Mouse (Mus musculus): ENCODE results near the gene Vmn1r239-ps.
"Not testable (repeated sequence)": the region's sequence is repeated elsewhere in the genome, so short reads cannot be mapped to it uniquely, and the experiment has no call there.

The Vmn1r239-ps gene

DNA sequence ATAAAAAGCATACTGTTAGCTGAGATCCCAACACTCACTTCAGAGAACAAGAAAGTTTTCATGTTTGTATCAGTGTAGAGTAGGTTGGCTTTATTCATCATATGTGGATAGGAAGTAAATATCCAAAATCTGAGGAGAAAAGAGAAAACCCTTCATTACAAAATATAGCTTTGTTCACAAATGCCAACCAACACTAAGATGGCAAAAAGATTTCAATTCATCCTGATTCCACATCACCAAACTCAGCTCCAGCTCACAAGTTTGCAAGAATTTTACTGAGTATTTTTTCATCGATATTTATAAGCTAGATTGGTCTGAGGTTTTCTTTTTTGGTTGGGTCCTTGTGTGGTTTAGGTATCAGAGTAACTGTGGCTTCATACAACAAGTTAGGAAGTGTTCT is at the start of gene Vmn1r239-ps:
TSS of gene Vmn1r239-ps (minus strand) at position 101 of the 400 bp plus-strand sequence.
- DNase-seq: not testable (repeated sequence)

DNA sequence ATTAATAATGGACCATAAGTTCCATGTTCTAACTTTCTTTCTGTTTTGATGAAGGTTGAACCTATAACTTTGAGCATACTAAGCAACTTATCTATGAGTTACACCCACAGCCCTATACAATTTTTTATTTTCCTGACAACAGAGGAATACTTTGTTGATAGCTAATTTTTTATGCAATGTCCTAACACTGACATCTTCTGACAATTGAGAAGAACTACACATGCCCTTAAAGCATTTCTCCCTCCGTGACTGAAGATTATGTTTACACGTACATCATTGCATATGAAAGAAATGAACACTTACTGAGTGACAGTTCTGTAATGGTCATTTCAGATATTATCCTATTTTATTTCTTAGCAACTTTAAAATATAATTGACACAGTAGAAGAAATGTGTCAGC is 36.0 kb upstream of the Vmn1r239-ps start:
- no peak for DNase-seq

DNA sequence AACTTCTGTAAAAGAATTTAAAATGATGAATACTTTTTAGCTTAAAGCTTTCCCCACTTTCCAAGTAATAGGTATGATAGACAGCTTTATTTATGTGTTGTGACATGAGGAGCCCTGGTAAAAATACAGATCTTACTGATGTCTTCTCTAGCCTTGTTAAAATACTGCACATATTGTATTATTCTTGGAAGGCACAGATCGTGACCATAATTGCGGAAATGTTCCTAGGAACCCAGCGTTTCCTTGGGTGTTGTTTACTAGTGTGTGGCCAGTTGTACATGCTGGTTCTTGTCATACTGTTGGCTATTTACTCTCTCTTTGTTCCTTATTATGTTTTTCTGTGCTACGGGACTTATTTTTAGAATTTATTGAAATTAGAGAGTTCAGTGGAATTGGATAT is 10.1 kb downstream of the Vmn1r239-ps start:
- DNase-seq: no peak

DNA sequence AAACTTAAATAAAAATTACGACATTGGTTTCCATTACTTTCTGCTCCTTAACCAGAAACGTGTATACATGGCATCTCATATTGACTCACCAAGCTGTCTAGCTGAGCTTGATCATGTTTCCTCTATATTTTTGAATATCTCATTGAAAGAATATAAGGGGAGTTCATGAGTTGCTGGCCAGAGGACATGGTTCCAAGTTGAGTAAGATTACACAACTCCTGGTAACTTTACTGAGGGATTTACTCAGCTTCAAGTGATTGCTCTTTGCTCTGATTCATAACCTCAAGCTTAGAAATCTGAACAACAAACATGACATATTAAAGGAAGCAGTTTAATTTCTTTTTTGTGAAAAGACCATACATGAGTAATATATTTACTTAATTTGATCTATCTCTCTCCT is 18.1 kb downstream of the Vmn1r239-ps start:
- DNase-seq: no peak

DNA sequence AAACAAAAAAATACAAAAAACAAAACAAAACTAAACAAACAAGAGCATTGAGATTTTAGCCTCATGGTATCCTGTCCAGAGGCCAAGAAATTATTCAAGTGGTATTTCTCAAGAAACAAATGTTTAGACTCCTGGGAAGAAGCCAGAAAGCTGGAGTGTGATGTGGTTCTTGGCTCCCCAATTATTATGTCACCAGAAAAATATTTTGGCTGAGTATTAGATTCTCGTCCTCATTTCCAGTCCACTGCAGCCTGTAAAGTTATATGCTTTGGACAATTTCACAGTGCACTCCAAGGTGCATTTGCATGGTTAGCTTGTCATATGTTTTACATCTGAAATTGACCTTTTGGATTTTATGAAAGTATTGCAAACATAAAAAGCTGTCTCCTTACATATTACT is 23.8 kb downstream of the Vmn1r239-ps start:
- peak; percentile 65 for DNase-seq

DNA sequence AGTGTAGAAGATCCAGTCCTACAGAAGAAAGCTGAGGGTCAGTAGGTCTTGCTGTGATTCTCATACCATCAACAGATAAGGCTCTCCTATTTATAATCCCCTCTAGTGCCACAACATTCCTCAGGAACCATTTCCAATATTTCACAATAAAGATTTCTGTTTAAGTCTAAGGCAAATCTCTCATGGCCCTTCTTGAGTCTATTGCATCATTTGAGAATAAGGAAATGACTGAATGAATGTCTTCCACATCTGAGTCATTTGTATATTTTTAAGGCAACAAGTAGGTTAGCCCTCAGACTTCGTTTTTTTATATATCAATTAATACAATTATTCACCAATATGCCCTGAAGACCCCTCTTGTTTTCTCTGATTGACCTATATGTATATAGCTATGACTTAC is 24.4 kb downstream of the Vmn1r239-ps start, which contains the start of gene Il13ra2:
TSS of gene Il13ra2 (minus strand) at position 64 of the 400 bp plus-strand sequence.
- no peak for DNase-seq

Measured in lung, postnatal 36 days (tissue).